Mouse (Mus musculus): ENCODE measurements at regions not wholly inside any gene's neighbourhood (a gene's known extent, or its start where the extent isn't known, plus 50 kb on each side); places are given as distances from the start of the nearest gene placed in this dataset.

GRCm38 (mm10) chr3:39209382-39210165 is 322.8 kb downstream of the Fat4 start:
- no peak overlapping the region for H3K4me2 ChIP-seq (replicated peaks; ENCODE audit: low read depth, low read length)
- WGBS: 89% methylated on average over 8 of the region's 8 CpGs
- H3K27ac ChIP-seq (ENCODE audit: low read length): no peak overlapping the region
- no peak for ATAC-seq (ENCODE audit: insufficient number of reproducible peaks, insufficient read depth, low FRiP score, low read depth)
- H3K27me3 ChIP-seq (ENCODE audit: control insufficient read depth, insufficient read depth, low read length): no peaks in the 10 kb centered on the region
- H3K9ac ChIP-seq (replicated peaks; ENCODE audit: low read depth, low read length): no peak overlapping the region
- no peaks in the 10 kb centered on the region for H3K9me3 ChIP-seq (ENCODE audit: control insufficient read depth, low read depth, low read length)
- no peaks in the 10 kb centered on the region for H3K36me3 ChIP-seq (ENCODE audit: control insufficient read depth, insufficient read depth, low read length)
- H3K4me3 ChIP-seq (ENCODE audit: low read depth, low read length): no peak overlapping the region
- no peaks in the 10 kb centered on the region for H3K4me1 ChIP-seq (ENCODE audit: control insufficient read depth, insufficient read depth, low read length)

GRCm38 (mm10) chr3:39211670-39212069 is 324.9 kb downstream of the Fat4 start:
- no peaks in the 10 kb centered on the region for H3K4me1 ChIP-seq (ENCODE audit: control insufficient read depth, insufficient read depth, low read length)
- H3K36me3 ChIP-seq (ENCODE audit: control insufficient read depth, insufficient read depth, low read length): no peaks in the 10 kb centered on the region
- no peak for ATAC-seq (ENCODE audit: insufficient number of reproducible peaks, insufficient read depth, low FRiP score, low read depth)
- H3K4me2 ChIP-seq (replicated peaks; ENCODE audit: low read depth, low read length): no peak overlapping the region
- no peak overlapping the region for H3K4me3 ChIP-seq (ENCODE audit: low read depth, low read length)
- no peak overlapping the region for H3K27ac ChIP-seq (ENCODE audit: low read length)
- 54% methylated on average over 5 of the region's 5 CpGs for WGBS
- H3K27me3 ChIP-seq (ENCODE audit: control insufficient read depth, insufficient read depth, low read length): no peaks in the 10 kb centered on the region
- H3K9ac ChIP-seq (replicated peaks; ENCODE audit: low read depth, low read length): no peak overlapping the region
- H3K9me3 ChIP-seq (ENCODE audit: control insufficient read depth, low read depth, low read length): no peaks in the 10 kb centered on the region

- no peak overlapping the region for H3K9ac ChIP-seq (replicated peaks; ENCODE audit: low read depth, low read length)
- H3K4me2 ChIP-seq (replicated peaks; ENCODE audit: low read depth, low read length): no peak overlapping the region
- H3K36me3 ChIP-seq (ENCODE audit: control insufficient read depth, insufficient read depth, low read length): no peaks in the 10 kb centered on the region
- WGBS: 53% methylated on average over 10 of the region's 10 CpGs
- ATAC-seq (ENCODE audit: insufficient number of reproducible peaks, insufficient read depth, low FRiP score, low read depth): peak; percentile 56; the same call in 1 of the 2 replicates
- no peaks in the 10 kb centered on the region for H3K9me3 ChIP-seq (ENCODE audit: control insufficient read depth, low read depth, low read length)
- peaks cover 6% of the 10 kb centered on the region; the same call in 1 of the 2 replicates for H3K4me1 ChIP-seq (ENCODE audit: control insufficient read depth, insufficient read depth, low read length)
- peak overlapping the region; percentile 21; the same call in 1 of the 2 replicates for H3K27ac ChIP-seq (ENCODE audit: low read length)
- no peak overlapping the region for H3K4me3 ChIP-seq (ENCODE audit: low read depth, low read length)
- no peaks in the 10 kb centered on the region for H3K27me3 ChIP-seq (ENCODE audit: control insufficient read depth, insufficient read depth, low read length)
These were observed 333.4 kb downstream of the Fat4 start for GRCm38 (mm10) chr3:39220011-39220706.

GRCm38 (mm10) chr3:39220707-39221034 is 333.9 kb downstream of the Fat4 start:
- Histone ChIP-seq H3K36me3 (ENCODE audit: control insufficient read depth, insufficient read depth, low read length) (no peaks in the 10 kb centered on the region), H3K4me1 (ENCODE audit: control insufficient read depth, insufficient read depth, low read length) (peaks cover 6% of the 10 kb centered on the region; the same call in 1 of the 2 replicates), H3K9ac (replicated peaks; ENCODE audit: low read depth, low read length) (no peak overlapping the region), H3K27me3 (ENCODE audit: control insufficient read depth, insufficient read depth, low read length) (no peaks in the 10 kb centered on the region), H3K9me3 (ENCODE audit: control insufficient read depth, low read depth, low read length) (no peaks in the 10 kb centered on the region), H3K4me3 (ENCODE audit: low read depth, low read length) (no peak overlapping the region), H3K4me2 (replicated peaks; ENCODE audit: low read depth, low read length) (no peak overlapping the region), H3K27ac (ENCODE audit: low read length) (peak overlapping the region; percentile 4; the same call in 1 of the 2 replicates)
- ATAC-seq (ENCODE audit: insufficient number of reproducible peaks, insufficient read depth, low FRiP score, low read depth): no peak
- 58% methylated on average over 2 of the region's 2 CpGs for WGBS

GRCm38 (mm10) chr3:39222059-39222458 is 335.3 kb downstream of the Fat4 start:
- H3K9ac ChIP-seq (replicated peaks; ENCODE audit: low read depth, low read length): no peak overlapping the region
- peak; percentile 67; the same call in 1 of the 2 replicates for ATAC-seq (ENCODE audit: insufficient number of reproducible peaks, insufficient read depth, low FRiP score, low read depth)

GRCm38 (mm10) chr3:39234921-39235320 is 348.2 kb downstream of the Fat4 start:
- Histone ChIP-seq H3K9ac (replicated peaks; ENCODE audit: low read depth, low read length) (no peak overlapping the region), H3K27ac (ENCODE audit: low read length) (no peak overlapping the region), H3K4me3 (ENCODE audit: low read depth, low read length) (no peak overlapping the region), H3K36me3 (ENCODE audit: control insufficient read depth, insufficient read depth, low read length) (no peaks in the 10 kb centered on the region), H3K9me3 (ENCODE audit: control insufficient read depth, low read depth, low read length) (no peaks in the 10 kb centered on the region), H3K4me1 (ENCODE audit: control insufficient read depth, insufficient read depth, low read length) (no peaks in the 10 kb centered on the region), H3K27me3 (ENCODE audit: control insufficient read depth, insufficient read depth, low read length) (no peaks in the 10 kb centered on the region), H3K4me2 (replicated peaks; ENCODE audit: low read depth, low read length) (no peak overlapping the region)
- WGBS: 47% methylated on average over 2 of the region's 2 CpGs
- ATAC-seq (ENCODE audit: insufficient number of reproducible peaks, insufficient read depth, low FRiP score, low read depth): no peak

More at GRCm38 (mm10) chr3:39222059-39222458, 335.3 kb downstream of the Fat4 start:
- Histone ChIP-seq H3K4me2 (replicated peaks; ENCODE audit: low read depth, low read length) (no peak overlapping the region), H3K9me3 (ENCODE audit: control insufficient read depth, low read depth, low read length) (no peaks in the 10 kb centered on the region), H3K4me3 (ENCODE audit: low read depth, low read length) (no peak overlapping the region), H3K4me1 (ENCODE audit: control insufficient read depth, insufficient read depth, low read length) (peaks cover 6% of the 10 kb centered on the region; the same call in 1 of the 2 replicates), H3K27ac (ENCODE audit: low read length) (no peak overlapping the region), H3K36me3 (ENCODE audit: control insufficient read depth, insufficient read depth, low read length) (no peaks in the 10 kb centered on the region), H3K27me3 (ENCODE audit: control insufficient read depth, insufficient read depth, low read length) (no peaks in the 10 kb centered on the region)
- 34% methylated on average over 4 of the region's 4 CpGs for WGBS

GRCm38 (mm10) chr3:39248712-39249111 is 362.0 kb downstream of the Fat4 start:
- no peak overlapping the region for H3K4me2 ChIP-seq (replicated peaks; ENCODE audit: low read depth, low read length)
- no peak for ATAC-seq (ENCODE audit: insufficient number of reproducible peaks, insufficient read depth, low FRiP score, low read depth)
- H3K4me3 ChIP-seq (ENCODE audit: low read depth, low read length): no peak overlapping the region
- no peaks in the 10 kb centered on the region for H3K9me3 ChIP-seq (ENCODE audit: control insufficient read depth, low read depth, low read length)
- no peak overlapping the region for H3K9ac ChIP-seq (replicated peaks; ENCODE audit: low read depth, low read length)
- H3K4me1 ChIP-seq (ENCODE audit: control insufficient read depth, insufficient read depth, low read length): peaks cover 5% of the 10 kb centered on the region; the same call in 1 of the 2 replicates
- no peak overlapping the region for H3K27ac ChIP-seq (ENCODE audit: low read length)
- no peaks in the 10 kb centered on the region for H3K36me3 ChIP-seq (ENCODE audit: control insufficient read depth, insufficient read depth, low read length)
- WGBS: 44% methylated on average over 4 of the region's 4 CpGs
- H3K27me3 ChIP-seq (ENCODE audit: control insufficient read depth, insufficient read depth, low read length): no peaks in the 10 kb centered on the region

GRCm38 (mm10) chr3:39249224-39249892 is 362.6 kb downstream of the Fat4 start:
- Histone ChIP-seq H3K27me3 (ENCODE audit: control insufficient read depth, insufficient read depth, low read length) (no peaks in the 10 kb centered on the region), H3K9me3 (ENCODE audit: control insufficient read depth, low read depth, low read length) (no peaks in the 10 kb centered on the region), H3K27ac (ENCODE audit: low read length) (no peak overlapping the region), H3K4me3 (ENCODE audit: low read depth, low read length) (no peak overlapping the region), H3K4me2 (replicated peaks; ENCODE audit: low read depth, low read length) (no peak overlapping the region), H3K36me3 (ENCODE audit: control insufficient read depth, insufficient read depth, low read length) (no peaks in the 10 kb centered on the region), H3K9ac (replicated peaks; ENCODE audit: low read depth, low read length) (no peak overlapping the region), H3K4me1 (ENCODE audit: control insufficient read depth, insufficient read depth, low read length) (peaks cover 5% of the 10 kb centered on the region; the same call in 1 of the 2 replicates)
- no peak for ATAC-seq (ENCODE audit: insufficient number of reproducible peaks, insufficient read depth, low FRiP score, low read depth)
- 41% methylated on average over 4 of the region's 4 CpGs for WGBS
